Mouse (Mus musculus): ENCODE data around the gene 2310002L09Rik.
"Not testable (repeated sequence)": the region's sequence is repeated elsewhere in the genome, so short reads cannot be mapped to it uniquely, and the experiment has no call there.

2310002L09Rik gene

DNA sequence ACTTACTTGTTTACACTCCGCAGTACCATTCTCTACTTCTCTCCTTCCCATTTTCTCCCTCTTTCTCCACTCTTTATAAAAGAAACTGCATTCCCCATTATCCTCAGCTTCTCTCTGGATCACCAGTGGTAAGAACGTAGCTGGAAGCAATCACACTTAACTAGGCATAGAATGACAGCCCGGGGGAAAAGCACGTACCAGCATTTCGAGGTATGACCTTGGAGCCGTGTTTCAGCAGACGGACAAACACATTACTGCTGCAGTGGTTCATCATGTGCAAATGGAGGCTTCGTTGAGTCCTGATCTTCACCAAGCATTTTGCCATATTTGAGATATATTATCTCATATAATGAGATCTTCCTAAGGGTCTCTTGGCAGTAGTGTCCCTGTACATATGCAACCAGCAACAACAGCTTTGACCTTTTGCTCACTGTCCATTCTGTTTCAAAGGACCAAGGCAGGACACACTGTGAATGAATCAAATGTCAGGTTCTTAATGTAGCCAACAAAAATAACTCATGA lies at the start of gene 2310002L09Rik:
Gene 2310002L09Rik, minus strand, starts transcription at position 472 of the 522 bp plus-strand sequence.
- no peak for DNase-seq

DNA sequence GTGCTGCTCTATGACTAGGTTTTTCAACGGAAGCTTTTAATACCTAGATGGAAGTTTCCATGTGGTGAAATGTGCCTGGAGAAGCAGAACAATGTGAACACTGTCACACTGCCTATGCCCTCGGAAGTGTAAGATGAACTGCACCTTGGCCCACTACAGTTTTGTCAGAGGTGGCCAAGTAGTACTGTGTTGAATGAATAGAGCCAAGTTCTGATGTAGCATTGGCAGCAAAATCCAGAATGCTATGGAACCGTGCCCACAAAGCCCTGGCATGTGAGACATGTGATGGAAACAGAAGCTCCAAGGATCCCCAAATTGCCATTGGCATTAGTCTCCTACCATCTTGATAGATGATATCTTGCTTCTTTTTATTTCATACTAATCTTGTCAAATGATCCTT lies 29.8 kb upstream of the 2310002L09Rik start:
- no peak for DNase-seq

DNA sequence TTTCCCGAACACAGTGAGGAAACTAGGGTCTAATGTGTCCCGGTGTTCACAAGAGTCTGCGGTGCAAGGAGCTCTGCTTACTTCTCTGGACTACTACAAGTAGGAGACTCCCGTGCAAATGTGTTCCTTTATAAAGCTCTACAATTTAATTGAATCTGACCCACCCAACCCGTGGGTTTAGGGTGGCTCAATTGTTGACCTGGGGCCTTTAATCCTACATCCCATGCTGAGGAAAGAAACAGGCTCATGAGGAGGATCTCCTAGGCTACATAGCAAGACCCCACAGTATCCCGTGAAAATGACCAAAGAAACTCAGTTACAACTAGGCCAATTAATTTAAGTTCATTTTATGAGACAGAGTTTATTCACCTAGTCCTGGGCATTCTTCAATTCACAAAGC lies 30.0 kb downstream of the 2310002L09Rik start, which contains the start of gene Gm11756:
Gene Gm11756, minus strand, starts transcription at position 101 of the 400 bp plus-strand sequence.
- DNase-seq: not testable (repeated sequence)

DNA sequence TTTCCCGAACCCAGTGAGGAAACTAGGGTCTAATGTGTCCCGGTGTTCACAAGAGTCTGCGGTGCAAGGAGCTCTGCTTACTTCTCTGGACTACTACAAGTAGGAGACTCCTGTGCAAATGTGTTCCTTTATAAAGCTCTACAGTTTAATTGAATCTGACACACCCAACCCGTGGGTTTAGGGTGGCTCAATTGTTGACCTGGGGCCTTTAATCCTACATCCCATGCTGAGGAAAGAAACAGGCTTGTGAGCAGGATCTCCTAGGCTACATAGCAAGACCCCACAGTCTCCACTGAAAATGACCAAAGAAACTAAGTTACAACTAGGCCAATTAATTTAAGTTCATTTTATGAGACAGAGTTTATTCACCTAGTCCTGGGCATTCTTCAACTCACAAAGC lies 44.8 kb downstream of the 2310002L09Rik start, which contains the start of gene Gm13871:
Gene Gm13871, minus strand, starts transcription at position 101 of the 400 bp plus-strand sequence.
- DNase-seq: not testable (repeated sequence)

DNA sequence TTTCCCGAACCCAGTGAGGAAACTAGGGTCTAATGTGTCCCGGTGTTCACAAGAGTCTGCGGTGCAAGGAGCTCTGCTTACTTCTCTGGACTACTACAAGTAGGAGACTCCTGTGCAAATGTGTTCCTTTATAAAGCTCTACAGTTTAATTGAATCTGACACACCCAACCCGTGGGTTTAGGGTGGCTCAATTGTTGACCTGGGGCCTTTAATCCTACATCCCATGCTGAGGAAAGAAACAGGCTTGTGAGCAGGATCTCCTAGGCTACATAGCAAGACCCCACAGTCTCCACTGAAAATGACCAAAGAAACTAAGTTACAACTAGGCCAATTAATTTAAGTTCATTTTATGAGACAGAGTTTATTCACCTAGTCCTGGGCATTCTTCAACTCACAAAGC lies 59.6 kb downstream of the 2310002L09Rik start, which contains the start of gene Gm11757:
Gene Gm11757, minus strand, starts transcription at position 101 of the 400 bp plus-strand sequence.
- DNase-seq: not testable (repeated sequence)
